Mouse (Mus musculus) olfactory bulb, adult 2 months (tissue): Measurements from ENCODE around the gene 1600012H06Rik. TPM values are rescaled to one million over a fixed set of nuclear protein-coding genes. Genes with fewer than 3 reads are reported as not detected.
"Not testable (repeated sequence)": the region's sequence is repeated elsewhere in the genome, so short reads cannot be mapped to it uniquely, and the experiment has no call there.

ENCODE experiments used
- H3K27ac ChIP-seq: fragments of 200-500 bp; 2 replicates; pipeline ENCODE4 v1.5.1; 2012; ENCODE audit warnings: low read depth, low read length; ENCODE audit not compliant: insufficient read depth
- H3K4me1 ChIP-seq: fragments of 200-500 bp; 2 replicates; pipeline ENCODE4 v1.6.1; 2012; ENCODE audit warnings: low read length; ENCODE audit not compliant: control insufficient read depth, insufficient read depth
- H3K4me3 ChIP-seq: fragments of 200-500 bp; 2 replicates; pipeline ENCODE4 v1.5.1; 2012; ENCODE audit warnings: mild to moderate bottlenecking, low read depth, low read length, moderate library complexity; ENCODE audit not compliant: insufficient read depth
- CTCF ChIP-seq: fragments of 200-500 bp; IDR thresholded peaks from 2 replicates; pipeline ENCODE4 v1.5.1; 2012; ENCODE audit warnings: low read depth, mild to moderate bottlenecking, low read length, moderate library complexity; ENCODE audit not compliant: insufficient read depth
- POLR2A ChIP-seq: fragments of 200-500 bp; IDR thresholded peaks from 2 replicates; pipeline ENCODE4 v1.6.1; 2012; ENCODE audit warnings: mild to moderate bottlenecking, low read depth, low read length, moderate library complexity; ENCODE audit not compliant: insufficient read depth
- WGBS: fragments of 180-500 bp; shearing (Covaris S2); methylation state at CpG from one replicate; pipeline ENCODE4 v1.1.7; 2018; 5-methylcytosine and 5-hydroxymethylcytosine counted together
- polyA plus RNA-seq: library from polyadenylated mRNA; stranded (reverse); fragments of >200 nt; gene quantifications from 2 replicates; pipeline ENCODE4 v1.2.4, GENCODE M21; 2012; ENCODE audit warnings: low replicate concordance; ENCODE audit not compliant: missing spikeins, insufficient read depth, insufficient read length

The 1600012H06Rik gene
- polyA plus RNA-seq, 1 experiment = not detected

DNA sequence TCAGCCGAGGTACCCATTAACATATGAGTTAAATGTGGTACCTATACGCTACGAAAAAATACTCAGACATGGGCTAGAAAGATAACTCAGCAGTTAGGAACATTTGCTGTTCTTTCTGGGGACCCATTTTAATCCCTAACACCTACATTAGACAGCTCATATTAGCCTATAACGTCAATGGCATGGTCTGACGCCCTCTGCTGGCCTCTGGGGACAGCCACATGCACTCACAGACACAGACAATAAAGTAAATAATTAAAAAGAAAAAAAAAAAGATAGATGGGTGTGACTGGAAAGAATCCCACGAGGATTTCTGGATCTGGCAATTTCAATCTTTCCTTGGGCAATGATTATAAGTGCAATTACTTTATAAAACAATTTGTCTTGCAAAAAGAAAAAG, 30.6 kb upstream of the 1600012H06Rik start:
- 51% methylated on average over 6 of the region's 6 CpGs for WGBS
- no peak for TF ChIP-seq CTCF
- no peak for TF ChIP-seq POLR2A
- H3K4me3 ChIP-seq = no peak overlapping the region
- 0 out of 2 replicates have a peak, but pooled peaks cover under 1% of the 10 kb centered on the region for H3K4me1 ChIP-seq
- no peak overlapping the region for H3K27ac ChIP-seq

DNA sequence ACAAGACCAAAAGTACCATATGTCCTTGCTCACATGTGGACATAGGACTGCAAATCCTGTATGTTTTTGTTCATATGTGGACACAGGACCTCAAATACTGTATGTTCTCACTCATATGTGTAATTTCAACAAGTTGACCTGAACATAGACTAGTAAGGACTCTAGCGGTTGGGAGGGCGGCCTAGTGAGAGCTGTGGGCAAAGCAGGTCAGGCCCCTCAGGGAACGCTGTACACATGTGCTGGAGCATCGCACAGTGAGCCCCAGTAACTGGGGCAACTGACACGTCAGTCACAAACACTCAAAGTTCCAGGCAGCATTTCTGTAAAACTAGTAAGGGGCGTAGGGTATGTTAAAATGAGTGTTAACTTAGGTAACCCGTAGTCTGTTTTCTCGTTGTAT, 30.0 kb upstream of the 1600012H06Rik start:
- 93% methylated on average over 8 of the region's 8 CpGs for WGBS
- TF ChIP-seq CTCF = no peak
- Histone ChIP-seq H3K27ac (no peak overlapping the region), H3K4me1 (no peaks in the 10 kb centered on the region), H3K4me3 (no peak overlapping the region)

DNA sequence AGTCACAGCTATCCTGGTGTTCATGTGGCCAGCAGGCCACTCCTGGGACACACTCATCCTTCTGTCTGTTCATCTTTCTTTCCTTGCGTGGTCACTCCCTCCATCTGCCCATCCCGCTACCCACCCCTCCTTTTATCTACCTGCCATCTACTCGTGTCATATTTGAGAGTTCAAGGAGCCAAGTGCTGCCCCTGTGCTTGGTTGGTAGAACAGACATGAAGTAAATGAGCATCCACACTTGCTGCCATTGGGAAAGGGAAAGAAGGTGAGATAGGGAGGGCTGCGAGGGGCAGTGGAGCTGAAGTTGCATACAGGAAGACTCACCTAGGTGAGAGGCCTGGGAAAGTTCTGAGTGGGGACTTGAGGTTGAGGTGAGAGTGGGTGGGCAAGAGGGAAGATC, 28.6 kb upstream of the 1600012H06Rik start:
- WGBS = 93% methylated on average over 4 of the region's 4 CpGs
- no peak for TF ChIP-seq CTCF
- Histone ChIP-seq H3K27ac (no peak overlapping the region), H3K4me1 (no peaks in the 10 kb centered on the region), H3K4me3 (no peak overlapping the region)

DNA sequence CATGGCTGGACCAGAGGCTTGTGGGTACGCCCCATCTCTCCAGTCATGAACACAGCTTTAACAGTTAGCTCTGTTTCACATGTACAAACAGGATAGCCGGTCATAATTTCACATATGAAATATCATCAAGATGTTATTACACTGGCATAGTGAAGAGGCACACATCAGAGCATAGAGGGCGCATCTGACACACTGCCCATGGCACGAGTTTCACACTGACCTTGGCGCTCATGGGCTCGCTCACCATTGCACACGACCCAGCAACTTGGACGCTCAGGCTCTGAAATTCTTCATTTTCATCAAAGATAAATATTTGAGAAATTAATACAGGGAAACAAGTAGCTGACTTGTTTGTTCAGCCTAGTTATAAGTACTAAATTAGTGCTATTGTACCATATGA, 25.1 kb upstream of the 1600012H06Rik start:
- H3K27ac ChIP-seq = no peak overlapping the region
- TF ChIP-seq POLR2A (no peak), CTCF (no peak)
- 88% methylated on average over 8 of the region's 8 CpGs for WGBS
- no peak overlapping the region for H3K4me3 ChIP-seq
- H3K4me1 ChIP-seq = no peaks in the 10 kb centered on the region

DNA sequence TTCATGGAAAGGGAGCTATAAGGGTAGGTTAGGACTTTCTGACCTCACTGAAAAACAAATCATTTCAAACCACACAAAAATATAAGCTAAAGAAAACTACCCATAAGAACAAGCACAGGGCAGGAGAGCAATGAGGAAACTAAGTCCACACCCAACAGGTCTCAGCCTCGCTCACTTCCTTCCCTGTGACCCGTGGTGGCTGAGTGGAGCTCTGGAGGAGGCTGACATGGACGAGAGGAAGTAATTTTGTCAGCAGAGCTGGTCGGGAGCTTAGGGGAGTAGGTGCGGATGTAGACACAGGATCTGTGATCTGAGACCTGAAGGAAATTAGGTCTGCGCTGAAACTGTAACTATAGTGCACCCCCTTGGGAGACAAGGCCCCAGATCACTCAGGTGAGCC, 21.4 kb upstream of the 1600012H06Rik start:
- TF ChIP-seq CTCF = no peak
- whole genome bisulfite sequencing = 73% methylated on average over 6 of the region's 6 CpGs
- H3K4me1 ChIP-seq = no peaks in the 10 kb centered on the region
- no peak overlapping the region for H3K4me3 ChIP-seq
- H3K27ac ChIP-seq = no peak overlapping the region

DNA sequence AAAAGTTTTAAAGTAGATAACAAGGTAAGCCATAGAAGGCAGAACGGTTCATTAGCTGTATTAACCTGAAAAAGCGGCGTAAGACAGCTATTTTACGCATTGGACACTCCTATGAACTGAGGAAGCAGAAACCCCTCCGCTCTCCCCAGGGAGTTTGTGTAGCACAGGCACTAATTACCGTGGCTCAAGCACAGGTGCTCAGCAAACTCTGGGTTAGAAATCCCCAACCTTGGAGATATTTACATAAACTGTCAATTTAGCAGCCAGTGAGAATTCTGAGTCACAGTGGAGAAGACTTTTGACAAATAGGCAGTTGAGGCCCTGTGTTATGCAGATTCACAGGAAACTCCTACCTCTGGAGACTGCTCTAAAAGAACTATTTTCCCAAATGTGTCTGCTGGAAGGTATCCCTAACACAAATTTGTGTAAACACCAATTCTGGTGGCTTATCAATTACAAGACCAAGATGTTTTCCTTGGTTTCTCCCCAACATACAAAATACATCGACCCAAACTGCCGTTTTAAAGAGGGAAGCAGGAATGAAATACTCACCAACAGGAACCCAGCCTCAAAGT, 15.3 kb upstream of the 1600012H06Rik start:
- WGBS = 79% methylated on average over 8 of the region's 8 CpGs
- Histone ChIP-seq H3K4me1 (no peaks in the 10 kb centered on the region), H3K27ac (no peak overlapping the region), H3K4me3 (no peak overlapping the region)
- TF ChIP-seq CTCF = no peak
- no peak for TF ChIP-seq POLR2A

DNA sequence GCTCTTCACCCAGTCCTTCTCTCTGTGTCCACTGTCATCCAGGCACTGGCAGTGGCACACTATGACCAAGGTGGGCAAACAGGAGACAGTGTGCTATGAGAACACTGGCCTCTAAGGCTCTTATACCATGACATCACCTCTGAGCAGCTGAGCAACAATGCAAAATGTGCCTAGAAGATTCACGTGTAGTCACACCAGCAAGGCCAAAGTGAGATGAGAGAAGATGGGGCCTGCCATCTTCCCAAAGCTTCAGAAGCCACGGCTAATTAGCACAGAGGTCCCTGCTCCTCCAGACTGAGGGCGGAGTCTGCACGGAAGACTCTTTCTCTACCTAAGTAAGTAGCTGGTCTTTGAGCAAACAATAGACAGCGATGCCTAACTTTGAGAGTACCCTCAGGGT, 14.4 kb upstream of the 1600012H06Rik start:
- no peaks in the 10 kb centered on the region for H3K4me1 ChIP-seq
- TF ChIP-seq POLR2A (no peak), CTCF (no peak)
- no peak overlapping the region for H3K27ac ChIP-seq
- H3K4me3 ChIP-seq = no peak overlapping the region
- 70% methylated on average over 5 of the region's 5 CpGs for WGBS

DNA sequence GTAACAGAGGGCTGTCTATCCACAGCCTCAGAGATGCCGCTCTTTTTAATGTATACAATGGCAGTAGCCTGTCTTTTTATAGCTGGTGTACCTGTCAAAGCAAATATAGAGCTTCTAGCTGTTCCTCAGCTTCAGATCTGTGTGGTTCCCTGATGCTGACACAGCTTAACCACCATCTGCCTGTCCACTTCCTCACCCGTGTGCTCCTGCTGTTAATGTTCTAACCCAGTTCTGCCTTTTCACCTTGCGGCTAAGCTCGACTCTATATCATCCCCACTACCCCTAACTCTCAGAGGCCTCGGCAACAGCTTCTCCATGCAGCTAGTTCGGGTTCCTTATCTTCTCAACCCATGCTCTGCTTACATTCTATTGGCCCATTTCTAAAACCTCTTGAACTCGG, 12.3 kb upstream of the 1600012H06Rik start:
- 88% methylated on average over 7 of the region's 7 CpGs for WGBS
- TF ChIP-seq POLR2A (no peak), CTCF (no peak)

DNA sequence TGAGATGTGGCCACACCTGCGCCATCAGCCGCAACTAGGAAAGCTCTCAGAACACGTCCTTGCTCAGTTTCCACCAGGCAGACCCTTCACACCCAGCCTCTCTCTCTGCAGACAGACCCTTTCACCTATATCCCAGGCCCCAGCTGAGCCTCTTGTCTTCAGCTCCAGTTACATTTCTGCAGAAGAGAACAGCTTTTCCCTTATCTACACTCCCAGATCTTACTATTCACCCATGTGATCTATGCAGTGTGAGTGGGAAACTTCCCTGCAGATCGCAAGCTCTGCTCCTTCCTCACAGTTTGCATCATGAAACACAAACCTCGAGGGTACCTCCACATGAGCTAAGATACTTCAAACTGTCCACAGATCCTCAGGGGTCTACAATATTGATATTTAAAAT, 11.5 kb upstream of the 1600012H06Rik start:
- TF ChIP-seq POLR2A = no peak
- TF ChIP-seq CTCF = no peak
- Histone ChIP-seq H3K27ac (no peak overlapping the region), H3K4me3 (no peak overlapping the region), H3K4me1 (no peaks in the 10 kb centered on the region)
- 83% methylated on average over 5 of the region's 5 CpGs for WGBS

More for the DNA sequence above, 12.3 kb upstream of the 1600012H06Rik start:
- H3K4me1 ChIP-seq = no peaks in the 10 kb centered on the region
- H3K4me3 ChIP-seq = no peak overlapping the region
- no peak overlapping the region for H3K27ac ChIP-seq

DNA sequence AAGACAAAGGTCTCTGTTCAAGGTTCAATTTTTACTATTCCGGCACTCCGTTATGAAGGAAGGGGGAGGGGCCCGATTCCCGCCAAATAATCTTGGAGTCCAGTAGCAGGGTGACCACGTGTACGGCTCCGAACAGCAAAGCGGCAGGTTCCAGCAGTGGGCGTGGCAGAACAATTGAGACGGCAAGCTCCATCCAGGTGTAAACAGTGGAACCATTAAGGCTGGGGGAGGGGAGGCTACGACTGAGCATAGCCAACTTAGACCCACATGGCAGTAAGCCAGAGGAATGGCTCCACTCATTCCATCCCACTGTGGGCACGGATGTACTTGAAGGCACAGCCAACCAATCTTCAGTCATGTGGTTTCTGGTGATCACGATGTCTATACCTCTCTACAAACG, 7.7 kb upstream of the 1600012H06Rik start:
- not testable (repeated sequence) for H3K4me3 ChIP-seq, H3K4me1 ChIP-seq, H3K27ac ChIP-seq
- 77% methylated on average over 14 of the region's 14 CpGs for WGBS

DNA sequence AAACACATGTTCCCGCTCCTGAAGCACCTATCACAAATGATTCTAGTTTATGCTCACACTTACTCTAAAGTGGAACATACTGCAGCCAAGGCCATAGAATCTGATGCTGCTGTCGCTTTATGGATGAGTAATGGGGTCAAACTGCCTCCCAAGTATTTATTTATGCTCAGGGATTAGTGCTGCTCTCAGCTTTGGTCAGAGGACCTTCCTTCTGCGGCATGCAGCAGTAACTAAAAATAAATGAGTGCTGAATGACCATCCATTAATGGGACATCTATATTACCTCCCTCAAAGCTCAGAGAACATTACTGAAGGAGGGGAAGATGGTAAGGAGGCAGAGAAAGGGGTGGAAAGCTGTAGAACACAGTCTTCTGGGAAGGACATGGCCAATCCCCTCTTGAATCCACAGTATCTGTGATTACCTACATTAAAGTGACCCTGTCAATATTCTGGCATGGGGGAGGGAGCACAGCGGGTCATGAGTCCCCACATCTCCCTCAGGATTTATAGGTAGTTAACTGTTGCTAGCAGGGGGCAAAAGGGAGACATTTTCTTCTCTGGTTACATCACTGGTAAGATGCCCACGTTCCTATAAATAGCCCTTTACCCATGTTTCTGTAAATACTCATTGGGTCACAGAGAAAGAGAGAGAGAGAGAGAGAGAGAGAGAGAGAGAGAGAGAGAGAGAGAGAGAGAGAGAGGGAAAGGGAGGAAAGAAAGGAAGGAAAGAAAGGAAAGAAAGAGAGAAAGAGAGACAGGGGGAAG, 7.0 kb upstream of the 1600012H06Rik start:
- TF ChIP-seq POLR2A (no peak), CTCF (no peak)
- no peak overlapping the region for H3K4me3 ChIP-seq
- no peaks in the 10 kb centered on the region for H3K4me1 ChIP-seq
- no peak overlapping the region for H3K27ac ChIP-seq
- WGBS = 72% methylated on average over 5 of the region's 5 CpGs

DNA sequence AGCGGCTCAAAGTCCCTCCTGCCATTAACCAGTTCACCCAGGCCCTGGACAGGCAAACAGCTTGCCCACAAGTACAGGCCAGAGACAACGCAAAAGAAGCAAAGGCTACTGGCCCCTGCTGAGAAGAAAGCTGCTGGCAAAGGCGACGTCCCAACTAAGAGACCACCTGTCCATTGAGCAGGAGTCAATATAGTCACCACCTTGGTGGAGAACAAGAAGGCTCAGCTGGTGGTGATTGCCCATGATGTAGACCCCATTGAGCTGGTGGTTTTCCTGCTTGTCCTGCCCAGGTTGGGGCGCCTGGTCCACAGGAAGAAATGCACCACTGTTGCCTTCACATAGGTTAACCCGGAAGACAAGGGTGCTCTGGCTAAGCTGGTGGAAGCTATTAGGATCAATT, 803 bp upstream of the 1600012H06Rik start:
- H3K4me3 ChIP-seq = peak overlapping the region; percentile 18
- WGBS = 53% methylated on average over 6 of the region's 6 CpGs
- H3K27ac ChIP-seq = not testable (repeated sequence)
- peaks cover 13% of the 10 kb centered on the region for H3K4me1 ChIP-seq
